Mouse (Mus musculus) liver, postnatal 0 days (tissue): Measurements from ENCODE around the gene Hoxd4.

Experiments
- CTCF ChIP-seq: sonication (generic); IDR thresholded peaks from 2 replicates; pipeline ENCODE4 v1.5.1; 2016; ENCODE audit warnings: antibody characterized with exemption, low read depth
- EP300 ChIP-seq: IDR thresholded peaks from 2 replicates; pipeline ENCODE4 v1.6.1; 2016; ENCODE audit warnings: antibody characterized with exemption, low read depth, mild to moderate bottlenecking

DNA sequence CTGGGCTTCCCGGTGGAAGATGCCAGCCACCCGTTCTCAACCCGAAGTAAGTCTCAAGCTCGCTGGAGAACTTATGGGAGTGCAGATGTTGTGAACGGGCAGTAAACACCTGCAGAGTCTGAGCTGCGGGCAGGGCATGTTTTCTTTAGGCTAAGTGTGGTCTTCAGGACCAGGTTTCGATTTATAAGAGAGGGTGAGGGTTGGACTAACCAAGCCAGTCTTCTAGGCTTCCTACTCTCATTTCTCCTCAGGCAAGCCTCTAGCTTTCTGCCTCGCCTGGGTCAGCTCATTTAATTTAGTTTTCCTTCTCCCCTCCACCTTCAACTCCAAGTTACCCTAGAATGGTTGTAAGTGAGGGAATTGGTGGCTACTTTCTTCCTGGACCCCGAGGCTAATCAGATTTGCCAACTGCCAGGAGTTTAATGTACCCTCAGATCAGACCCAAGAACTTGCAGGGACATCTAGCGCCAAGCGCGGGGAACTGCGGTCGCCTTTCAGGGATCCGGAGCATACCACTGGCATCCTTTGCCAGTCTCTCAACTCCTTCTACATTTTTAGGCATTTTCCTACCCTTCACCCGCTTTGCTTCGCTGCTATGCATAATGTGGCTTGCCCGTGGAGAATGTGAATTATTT, 48.3 kb upstream of the Hoxd4 start:
- TF ChIP-seq CTCF (peak; percentile 63), EP300 (no peak)
